Mouse (Mus musculus) intestine, embryonic 16.5 days (tissue): ENCODE measurements around the gene Ccdc158. TPM values are rescaled to one million over a fixed set of nuclear protein-coding genes. Genes with fewer than 3 reads are reported as not detected.

Experiments
- ATAC-seq: fragments of 200-750 bp; cut with Nextera tagmentation; 2 replicates; pipeline ENCODE4 v1.8.0; 2017; ENCODE audit warnings: moderate TSS enrichment, moderate library complexity
- H3K27ac ChIP-seq: fragments of 300-500 bp; sonication (generic); 2 replicates; pipeline ENCODE4 v1.5.1; 2014; ENCODE audit warnings: mild to moderate bottlenecking, low read length
- H3K27me3 ChIP-seq: fragments of 300-500 bp; sonication (generic); replicated peaks from 2 replicates; pipeline ENCODE4 v1.6.1; 2014; ENCODE audit warnings: low read length, control low read depth, mixed read lengths; ENCODE audit not compliant: control insufficient read depth, insufficient read depth
- H3K36me3 ChIP-seq: fragments of 300-500 bp; sonication (generic); 2 replicates; pipeline ENCODE4 v1.6.1; 2014; ENCODE audit warnings: low read length, control low read depth; ENCODE audit not compliant: control insufficient read depth, insufficient read depth
- H3K4me1 ChIP-seq: fragments of 300-500 bp; sonication (generic); 2 replicates; pipeline ENCODE4 v1.6.1; 2014; ENCODE audit warnings: low read length, control low read depth, mixed read lengths; ENCODE audit not compliant: control insufficient read depth, insufficient read depth
- H3K4me2 ChIP-seq: fragments of 300-500 bp; sonication (generic); 2 replicates; pipeline ENCODE4 v1.6.1; 2014; ENCODE audit warnings: low read depth, low read length, control low read depth
- H3K4me3 ChIP-seq: fragments of 300-500 bp; sonication (generic); 2 replicates; pipeline ENCODE4 v1.5.1; 2014; ENCODE audit warnings: mild to moderate bottlenecking, low read length
- H3K9ac ChIP-seq: fragments of 300-500 bp; sonication (generic); 2 replicates; pipeline ENCODE4 v1.6.1; 2014; ENCODE audit warnings: low read depth, low read length
- H3K9me3 ChIP-seq: fragments of 300-500 bp; sonication (generic); 2 replicates; pipeline ENCODE4 v1.6.1; 2016; ENCODE audit warnings: low read length, control low read depth; ENCODE audit not compliant: control insufficient read depth
- WGBS: fragments of 180-500 bp; shearing (Covaris S2); extraction: QIAGEN DNeasy Blood & Tissue Kit; methylation state at CpG from one replicate; pipeline ENCODE4 v1.1.7; 2014; 5-methylcytosine and 5-hydroxymethylcytosine counted together
- polyA plus RNA-seq: library from polyadenylated mRNA; unstranded; fragments of >200 nt; fragmentation: Nextera tagmentation; extraction: Ambion mirVana; gene quantifications from 2 replicates; pipeline ENCODE4 v1.2.1, GENCODE M21; 2015

Ccdc158 gene
- polyA plus RNA-seq, 1 experiment from 2014 or later: 0.88 TPM

GRCm38 (mm10) chr5:92692206-92693007 is 17.3 kb upstream of the Ccdc158 start:
- H3K4me2 ChIP-seq: no peak overlapping the region
- H3K9ac ChIP-seq: no peak overlapping the region
- no peaks in the 10 kb centered on the region for H3K36me3 ChIP-seq
- H3K27me3 ChIP-seq: no peaks in the 10 kb centered on the region
- peak overlapping the region; percentile 0; the same call in 1 of the 2 replicates for H3K27ac ChIP-seq
- ATAC-seq: peak; percentile 62
- no peaks in the 10 kb centered on the region for H3K9me3 ChIP-seq
- no peak overlapping the region for H3K4me3 ChIP-seq
- H3K4me1 ChIP-seq: no peaks in the 10 kb centered on the region
- 55% methylated on average over 16 of the region's 16 CpGs for WGBS

DNA sequence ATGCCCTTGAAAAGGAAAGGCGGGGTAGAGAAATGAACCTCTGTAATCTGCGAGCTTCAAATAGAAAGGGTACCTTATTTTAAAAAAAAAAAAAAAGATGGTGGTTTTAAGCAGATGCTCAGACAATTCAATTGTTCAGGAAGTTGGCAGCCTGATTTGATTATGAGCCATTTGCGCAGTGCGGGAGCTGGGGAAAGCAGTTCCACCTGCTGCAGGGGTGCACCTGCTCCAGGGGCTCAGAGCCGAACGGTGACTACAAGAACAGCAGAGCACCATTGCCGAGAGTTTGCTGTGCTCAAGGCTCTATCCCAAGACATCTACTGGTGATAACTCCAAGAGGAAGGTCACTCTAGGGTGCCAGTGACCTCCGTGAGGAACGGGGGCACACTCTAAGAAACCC is 13.5 kb upstream of the Ccdc158 start:
- H3K4me1 ChIP-seq: no peaks in the 10 kb centered on the region
- H3K9ac ChIP-seq: no peak overlapping the region
- H3K27ac ChIP-seq: no peak overlapping the region
- H3K9me3 ChIP-seq: no peaks in the 10 kb centered on the region
- WGBS: 85% methylated on average over 9 of the region's 9 CpGs
- no peaks in the 10 kb centered on the region for H3K27me3 ChIP-seq
- H3K4me2 ChIP-seq: no peak overlapping the region
- H3K36me3 ChIP-seq: no peaks in the 10 kb centered on the region
- no peak overlapping the region for H3K4me3 ChIP-seq
- no peak for ATAC-seq

- no peak overlapping the region for H3K4me3 ChIP-seq
- 90% methylated on average over 5 of the region's 5 CpGs for WGBS
- no peaks in the 10 kb centered on the region for H3K9me3 ChIP-seq
- no peak overlapping the region for H3K4me2 ChIP-seq
- 0 out of 2 replicates have a peak, but pooled peaks cover 2% of the 10 kb centered on the region for H3K4me1 ChIP-seq
- no peak for ATAC-seq
- no peaks in the 10 kb centered on the region for H3K36me3 ChIP-seq
- no peak overlapping the region for H3K27ac ChIP-seq
- no peak overlapping the region for H3K9ac ChIP-seq
- no peaks in the 10 kb centered on the region for H3K27me3 ChIP-seq
Observed at GRCm38 (mm10) chr5:92688124-92688523, 13.1 kb upstream of the Ccdc158 start.

GRCm38 (mm10) chr5:92684715-92685460 is 9.8 kb upstream of the Ccdc158 start:
- H3K36me3 ChIP-seq: no peaks in the 10 kb centered on the region
- H3K9me3 ChIP-seq: no peaks in the 10 kb centered on the region
- H3K27ac ChIP-seq: no peak overlapping the region
- no peak for ATAC-seq
- H3K4me1 ChIP-seq: 0 out of 2 replicates have a peak, but pooled peaks cover 2% of the 10 kb centered on the region
- H3K4me3 ChIP-seq: no peak overlapping the region
- H3K9ac ChIP-seq: no peak overlapping the region
- 92% methylated on average over 16 of the region's 16 CpGs for WGBS
- H3K4me2 ChIP-seq: no peak overlapping the region
- H3K27me3 ChIP-seq: peaks cover 7% of the 10 kb centered on the region; the same call in 1 of the 2 replicates

DNA sequence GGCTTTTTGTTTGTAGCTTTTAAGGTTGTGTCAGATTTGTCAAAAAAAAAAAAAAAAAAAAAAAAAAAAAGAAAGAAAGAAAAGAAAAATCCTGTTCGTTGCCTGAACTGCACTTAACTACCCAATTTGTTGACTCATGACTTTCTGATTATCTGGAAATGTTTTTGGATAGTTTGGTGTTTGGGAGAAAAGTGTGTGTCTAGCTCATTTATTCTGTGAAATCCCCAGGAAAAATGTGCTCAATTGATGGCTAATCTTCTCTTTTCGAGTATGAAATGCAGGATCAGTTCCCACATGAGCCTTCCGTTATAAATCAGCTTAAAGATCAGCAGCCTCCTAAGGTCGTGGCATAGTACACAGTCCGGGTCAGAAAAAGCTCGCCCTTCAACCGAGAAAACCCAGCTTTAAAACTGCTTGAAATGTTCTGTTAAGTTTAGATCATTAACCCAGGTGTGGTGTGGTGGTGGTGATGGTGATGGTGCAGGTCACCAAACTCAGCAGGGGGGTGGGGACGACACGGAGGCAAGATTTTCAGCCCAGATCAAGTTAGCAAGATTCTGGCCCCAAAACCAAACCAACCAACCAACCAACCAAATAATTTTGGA is 8.9 kb upstream of the Ccdc158 start:
- 35% methylated on average over 9 of the region's 9 CpGs for WGBS
- no peak for ATAC-seq
- H3K9ac ChIP-seq: 0 out of 2 replicates have a peak overlapping the region, but pooled peaks have one; percentile 54

DNA sequence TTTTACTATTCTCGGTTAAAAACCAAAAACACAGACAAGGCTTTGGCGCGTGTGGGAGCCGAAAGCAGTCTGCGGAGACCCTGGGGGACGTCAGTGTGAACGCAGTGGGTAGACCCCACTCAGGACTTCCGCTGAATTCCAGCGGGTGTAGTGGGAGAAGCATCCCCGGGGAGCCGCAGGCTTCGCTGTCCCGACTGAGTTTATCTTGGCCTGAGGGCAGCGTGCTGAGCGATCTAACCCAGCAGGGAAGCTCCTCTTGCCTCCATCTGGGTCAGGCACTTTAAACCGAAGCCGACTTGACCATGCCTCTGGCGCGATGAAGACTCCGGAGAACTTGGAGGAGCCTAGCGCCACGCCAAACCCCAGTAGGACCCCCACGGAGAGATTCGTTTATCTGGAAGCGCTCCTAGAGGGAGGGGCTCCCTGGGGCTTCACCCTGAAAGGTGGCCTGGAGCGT is 8.3 kb upstream of the Ccdc158 start, which contains the start of gene Shroom3:
Gene Shroom3, plus strand, starts transcription at position 85 of the 457 bp plus-strand sequence.
- Histone ChIP-seq H3K9ac (peak within 1 kb of the TSS; percentile 54), H3K27ac (peak within 1 kb of the TSS; percentile 15; the same call in 1 of the 2 replicates), H3K4me2 (peak within 1 kb of the TSS; percentile 64), H3K4me3 (peak within 1 kb of the TSS; percentile 45), H3K27me3 (peaks cover 7% of the 10 kb centered on the region; the same call in 1 of the 2 replicates), H3K36me3 (no peaks in the 10 kb centered on the region), H3K9me3 (no peaks in the 10 kb centered on the region), H3K4me1 (0 out of 2 replicates have a peak, but pooled peaks cover 2% of the 10 kb centered on the region)
- 0 out of 2 replicates have a peak, but pooled peaks have one; percentile 24 for ATAC-seq
- WGBS: under 1% methylated on average over 26 of the region's 26 CpGs

More for the DNA sequence above, 8.9 kb upstream of the Ccdc158 start:
- peak overlapping the region; percentile 45 for H3K4me3 ChIP-seq
- no peaks in the 10 kb centered on the region for H3K36me3 ChIP-seq
- no peak overlapping the region; the same call in 1 of the 2 replicates for H3K27ac ChIP-seq
- peak overlapping the region; percentile 64 for H3K4me2 ChIP-seq
- H3K4me1 ChIP-seq: 0 out of 2 replicates have a peak, but pooled peaks cover 2% of the 10 kb centered on the region
- H3K9me3 ChIP-seq: no peaks in the 10 kb centered on the region
- H3K27me3 ChIP-seq: peaks cover 7% of the 10 kb centered on the region; the same call in 1 of the 2 replicates

DNA sequence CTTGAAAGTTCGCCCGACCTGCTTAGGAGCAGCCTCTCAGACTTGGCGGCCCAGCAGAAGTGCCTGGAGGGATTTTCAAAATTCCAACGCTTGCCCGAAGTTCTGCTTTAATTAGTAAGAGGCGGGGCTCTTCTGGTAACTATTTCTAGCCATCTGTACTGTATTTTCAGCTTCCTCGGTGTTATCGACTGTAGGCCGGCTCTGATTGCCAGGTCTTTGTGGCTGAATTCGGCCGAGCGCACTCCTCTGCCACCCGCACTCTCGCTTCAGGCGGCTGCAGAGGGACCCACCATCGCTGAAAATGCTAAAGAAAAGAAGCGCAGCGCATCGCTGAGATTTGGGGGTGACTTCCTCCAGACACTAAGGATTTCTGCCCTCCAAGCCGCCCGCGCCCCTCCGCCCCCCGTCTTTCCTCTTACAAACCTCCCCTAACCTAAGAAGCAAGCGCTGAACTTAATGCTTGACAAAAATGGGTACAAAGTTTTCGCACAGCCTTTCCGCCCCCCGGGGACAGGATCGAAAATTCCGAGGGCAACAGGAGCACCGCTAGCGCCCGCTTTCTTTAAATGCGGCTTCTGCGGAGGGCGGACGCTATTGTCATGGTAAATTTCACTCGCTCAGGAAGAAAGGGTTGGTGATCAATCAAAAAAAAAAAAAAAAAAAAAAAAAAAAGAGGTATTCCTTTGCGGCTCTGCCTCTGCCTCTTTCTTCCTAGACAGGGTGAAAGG is 7.7 kb upstream of the Ccdc158 start:
- Histone ChIP-seq H3K4me2 (peak overlapping the region; percentile 64), H3K27me3 (peaks cover 7% of the 10 kb centered on the region; the same call in 1 of the 2 replicates), H3K36me3 (no peaks in the 10 kb centered on the region), H3K27ac (0 out of 2 replicates have a peak overlapping the region, but pooled peaks have one; percentile 6), H3K4me3 (peak overlapping the region; percentile 45), H3K9me3 (no peaks in the 10 kb centered on the region), H3K4me1 (0 out of 2 replicates have a peak, but pooled peaks cover 2% of the 10 kb centered on the region), H3K9ac (peak overlapping the region; percentile 54)
- peak; percentile 49; the same call in 1 of the 2 replicates for ATAC-seq
- WGBS: 5% methylated on average over 39 of the region's 39 CpGs

GRCm38 (mm10) chr5:92681861-92682260 is 6.8 kb upstream of the Ccdc158 start:
- no peak for ATAC-seq
- Histone ChIP-seq H3K27ac (no peak overlapping the region), H3K27me3 (peaks cover 7% of the 10 kb centered on the region; the same call in 1 of the 2 replicates), H3K36me3 (no peaks in the 10 kb centered on the region), H3K9ac (no peak overlapping the region), H3K9me3 (no peaks in the 10 kb centered on the region), H3K4me3 (no peak overlapping the region), H3K4me2 (no peak overlapping the region), H3K4me1 (0 out of 2 replicates have a peak, but pooled peaks cover 2% of the 10 kb centered on the region)
- WGBS: 92% methylated on average over 10 of the region's 10 CpGs
